Mouse (Mus musculus) adrenal gland, adult 2 months (tissue): ENCODE results near the gene Tmem258. TPM values are rescaled to one million over a fixed set of nuclear protein-coding genes. Genes with fewer than 3 reads are reported as not detected.

Source experiments
- DNase-seq: peaks from one replicate; pipeline ENCODE4 v3.0.0; 2021
- microRNA-seq, 2 experiments: library from miRNA; unstranded; fragments of <30 nt; microRNA quantifications; one replicate each; pipeline ENCODE4 v1.2.0; 2021
- polyA plus RNA-seq: library from polyadenylated mRNA; depleted of rRNA; stranded (reverse); fragments of >200 nt; gene quantifications from 2 replicates; pipeline ENCODE4 v1.2.3, GENCODE M21; 2012; rRNA removed
- total RNA-seq, 2 experiments: library from RNA; stranded (reverse); gene quantifications; 2 replicates each; pipeline ENCODE4 v1.2.3; 2021

Tmem258 gene
- total and polyA plus RNA-seq, 3 experiments = 98.2 to 185 (median 180) TPM

DNA sequence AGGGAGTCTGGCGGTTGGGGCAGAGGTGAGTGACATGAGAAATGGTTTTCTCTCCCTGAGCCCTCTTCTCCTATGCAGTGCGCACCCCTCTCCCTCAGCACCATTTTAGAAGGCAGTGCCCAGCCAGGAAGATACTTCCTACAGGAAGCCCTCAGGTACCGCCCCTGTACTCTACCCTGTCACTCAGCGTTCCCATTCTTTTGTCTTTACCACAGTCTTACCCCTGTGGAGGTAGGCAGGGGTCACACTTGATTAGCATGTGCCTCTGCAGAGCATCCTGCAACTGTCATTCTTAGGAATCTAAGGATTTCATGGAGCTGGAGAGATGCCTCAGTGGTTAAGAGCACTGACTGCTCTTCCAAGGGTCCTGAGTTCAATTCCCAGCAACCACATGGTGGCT, 19.7 kb downstream of the Tmem258 start:
- no peak for DNase-seq

DNA sequence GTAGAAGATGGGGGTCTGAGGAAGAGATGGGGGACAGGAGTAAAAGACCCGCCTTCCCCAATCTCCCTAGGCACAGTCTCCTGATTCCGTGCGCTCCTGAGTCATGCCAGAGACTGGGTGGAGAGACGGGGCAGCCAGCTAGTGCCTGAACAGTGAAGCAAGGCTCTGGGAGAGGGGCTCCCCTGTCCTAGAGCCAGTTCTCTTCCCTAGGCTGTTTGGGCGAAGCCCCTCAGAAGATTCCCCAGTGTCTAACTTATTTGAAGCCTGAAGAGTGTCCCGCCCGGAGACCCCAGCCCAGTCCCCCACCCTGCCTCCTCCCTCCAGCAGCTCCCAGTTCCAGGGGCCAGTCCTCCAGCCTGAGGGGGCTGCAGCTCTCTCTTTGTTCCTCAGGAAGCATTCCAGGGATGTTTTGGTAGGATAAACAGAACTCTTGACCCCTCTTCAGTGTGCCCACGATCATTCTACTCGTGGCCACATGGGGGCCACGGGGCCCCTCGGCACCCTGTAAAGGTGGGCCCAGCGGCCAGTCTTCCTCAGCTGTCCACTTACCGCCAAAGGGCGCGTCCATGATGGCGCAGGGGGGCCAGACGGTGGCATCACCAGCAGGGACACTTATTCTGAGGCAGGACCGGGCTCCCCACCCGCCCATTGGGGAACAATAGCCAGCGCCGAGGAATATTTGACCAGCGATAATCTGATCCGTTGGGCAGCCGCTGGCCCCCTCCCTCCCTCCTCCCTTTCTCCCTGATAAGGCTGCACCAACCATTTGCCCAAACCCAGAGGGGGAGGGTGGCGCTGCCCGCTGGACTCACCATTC, 21.0 kb downstream of the Tmem258 start:
- DNase-seq = no peak

DNA sequence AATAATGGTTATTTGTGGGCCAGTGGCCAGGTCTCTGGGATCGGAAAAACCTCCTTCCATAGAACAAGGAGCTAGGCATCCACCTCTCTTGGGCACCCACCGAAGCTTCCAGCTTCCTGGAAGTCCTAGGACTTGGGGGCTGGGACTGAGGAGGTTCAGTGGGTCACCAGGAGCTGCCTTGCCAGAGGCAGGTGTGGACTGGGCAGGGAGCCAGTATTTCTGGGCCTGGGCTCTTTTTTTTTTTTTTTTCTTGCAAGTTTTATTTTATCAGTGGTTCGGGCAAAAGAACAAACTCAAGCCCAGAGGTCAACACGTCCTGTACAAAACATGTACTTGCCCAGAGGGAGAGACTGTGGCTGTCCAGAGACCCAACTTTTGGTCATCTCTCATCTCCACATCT, 22.0 kb downstream of the Tmem258 start:
- DNase-seq = no peak

DNA sequence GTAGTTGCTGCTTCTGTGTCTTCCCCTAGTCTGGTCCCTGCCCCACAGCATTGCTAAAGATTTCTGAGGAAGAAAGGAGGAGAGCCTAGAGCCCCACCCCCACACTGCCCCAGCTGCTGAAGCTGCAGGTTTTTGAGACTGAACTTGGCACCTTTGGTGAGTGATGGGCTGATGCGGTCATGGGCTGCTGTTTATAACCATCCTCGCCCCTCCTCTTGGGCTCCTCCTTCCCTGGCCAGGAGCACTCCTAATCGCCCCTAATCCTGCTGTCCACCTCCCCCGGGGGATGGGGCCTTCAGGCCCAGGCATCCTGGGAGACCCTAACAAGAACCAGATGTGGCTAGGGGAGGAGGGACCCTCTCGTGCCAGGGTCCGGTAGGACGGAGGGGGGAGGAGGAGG, 27.2 kb downstream of the Tmem258 start:
- DNase-seq = no peak

DNA sequence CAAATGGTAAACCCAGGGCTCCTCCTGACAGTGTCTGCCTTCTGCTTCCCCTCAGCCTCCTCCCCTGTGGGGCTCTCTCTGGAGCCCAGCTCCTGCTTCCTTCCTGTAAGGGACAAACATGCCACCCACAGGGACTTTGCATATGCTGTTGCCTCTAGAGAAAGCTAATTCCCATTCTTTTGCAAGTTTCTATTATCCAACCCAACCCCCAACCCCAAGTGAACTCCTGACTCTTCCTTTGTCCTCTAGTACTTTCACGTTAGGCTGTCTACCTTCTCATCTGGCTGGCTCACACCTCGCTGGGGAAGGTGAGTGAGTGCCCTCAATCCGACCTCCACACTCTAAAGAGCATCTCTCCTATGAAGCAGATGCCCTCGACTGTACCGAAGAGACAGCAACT, 28.1 kb downstream of the Tmem258 start:
- DNase-seq = no peak

DNA sequence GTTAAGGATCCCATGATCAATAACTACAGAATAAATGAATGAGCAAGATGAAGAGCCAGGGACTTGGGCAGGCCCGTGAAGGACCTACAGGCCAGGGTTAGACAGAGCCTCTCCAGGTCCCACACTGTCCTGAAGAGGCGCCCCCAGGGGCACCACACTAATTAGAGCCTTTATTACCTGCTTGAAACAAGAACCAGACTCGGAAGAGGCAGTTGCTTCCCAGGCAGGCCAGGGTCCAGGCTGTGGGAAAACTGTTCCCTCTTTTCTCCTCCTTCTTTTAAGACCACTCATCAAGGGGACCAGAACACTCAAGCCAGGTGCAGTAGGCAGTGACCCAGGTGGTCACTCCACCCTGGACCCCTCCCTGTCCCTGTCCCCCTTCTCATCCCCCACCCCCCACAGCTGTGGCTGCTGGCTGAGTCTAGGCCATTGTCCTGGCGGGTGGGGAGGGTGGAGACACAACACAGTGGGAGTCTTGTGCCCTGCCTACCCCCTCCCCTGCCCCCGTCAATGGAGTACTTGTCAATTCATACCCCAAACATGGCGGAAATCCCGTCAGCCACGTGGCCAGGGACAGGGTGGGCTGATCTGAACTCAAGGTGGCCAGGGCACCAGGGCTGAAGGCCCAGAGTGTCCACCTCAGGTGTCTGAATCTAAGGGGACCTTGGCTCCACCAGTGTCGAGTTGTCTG, 28.7 kb downstream of the Tmem258 start:
- no peak for DNase-seq

DNA sequence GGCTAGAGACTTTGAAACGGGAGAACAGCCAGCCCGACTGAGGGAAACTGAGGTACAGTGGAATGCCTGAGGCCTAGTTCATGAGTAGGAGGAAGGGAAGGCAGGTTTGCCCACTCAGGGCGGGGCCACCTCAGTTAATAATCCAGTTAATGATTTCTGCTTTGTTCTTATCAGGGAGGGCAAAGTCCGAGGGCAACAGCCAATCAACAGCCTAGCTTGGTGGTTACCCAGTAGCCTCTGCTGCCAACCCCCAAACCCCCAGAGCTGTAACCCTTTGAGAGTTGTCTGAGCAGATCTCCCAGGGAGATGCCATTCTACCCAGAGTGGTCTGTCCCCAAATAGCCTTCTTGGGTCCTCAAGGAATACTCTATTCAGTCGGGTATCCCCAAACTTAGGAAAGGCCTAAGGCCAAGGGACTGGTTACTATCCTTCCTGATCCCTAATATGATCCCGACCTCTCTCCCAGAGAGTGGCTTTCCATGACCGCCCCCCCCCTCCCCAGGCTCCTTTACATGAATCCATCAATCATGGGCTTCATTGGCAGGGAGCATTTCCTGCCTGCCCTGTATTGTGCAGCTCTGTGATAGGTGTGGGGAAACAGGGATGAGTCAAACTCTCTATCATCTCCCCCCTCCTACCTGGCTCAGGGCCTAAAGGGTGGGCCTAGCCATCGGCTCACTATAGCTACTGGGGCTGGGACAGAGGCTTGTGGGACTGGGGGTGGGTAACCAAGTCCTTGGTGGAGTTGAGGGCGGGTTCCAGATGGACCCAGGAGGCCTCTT, 32.2 kb downstream of the Tmem258 start:
- no peak for DNase-seq

DNA sequence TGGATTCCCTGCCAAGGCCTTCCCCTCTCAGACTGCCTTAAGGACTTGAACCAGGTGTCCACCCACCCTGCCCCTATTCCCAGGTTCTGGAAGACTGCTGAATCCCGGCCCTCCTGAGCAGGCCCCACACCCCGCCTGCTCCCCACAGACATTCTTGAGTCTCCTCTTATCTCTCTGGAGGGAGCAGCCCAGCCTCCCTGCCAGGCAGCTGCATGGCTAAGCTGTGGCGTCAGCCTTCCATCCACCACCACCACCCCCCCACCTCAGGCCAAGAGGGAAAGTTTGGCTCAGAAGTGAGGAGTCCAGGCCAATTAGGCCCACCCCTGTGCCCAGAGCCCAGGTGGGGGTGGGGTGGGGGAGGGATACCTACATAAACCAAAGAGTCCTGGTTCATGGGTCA, 34.7 kb downstream of the Tmem258 start:
- no peak for DNase-seq

DNA sequence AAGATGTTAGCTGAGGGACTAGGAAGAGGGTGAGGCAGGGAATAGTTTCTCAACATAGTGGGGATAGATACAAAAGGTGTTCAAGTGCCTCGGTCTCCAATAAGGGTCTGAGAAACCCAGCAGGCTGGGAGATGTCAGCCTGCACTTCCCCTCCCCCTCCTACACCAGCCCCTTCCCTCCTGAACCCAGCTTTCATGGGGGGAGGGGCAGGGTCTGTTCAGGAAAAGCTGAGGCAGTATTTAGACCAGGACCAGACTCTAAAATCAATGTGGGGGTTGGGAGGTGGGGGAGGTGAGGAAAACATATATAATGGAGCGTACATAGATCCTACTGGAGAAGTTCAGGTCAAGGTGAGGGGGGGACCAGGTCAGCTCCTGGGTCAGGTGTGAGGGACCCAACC, 35.6 kb downstream of the Tmem258 start:
- DNase-seq = no peak

DNA sequence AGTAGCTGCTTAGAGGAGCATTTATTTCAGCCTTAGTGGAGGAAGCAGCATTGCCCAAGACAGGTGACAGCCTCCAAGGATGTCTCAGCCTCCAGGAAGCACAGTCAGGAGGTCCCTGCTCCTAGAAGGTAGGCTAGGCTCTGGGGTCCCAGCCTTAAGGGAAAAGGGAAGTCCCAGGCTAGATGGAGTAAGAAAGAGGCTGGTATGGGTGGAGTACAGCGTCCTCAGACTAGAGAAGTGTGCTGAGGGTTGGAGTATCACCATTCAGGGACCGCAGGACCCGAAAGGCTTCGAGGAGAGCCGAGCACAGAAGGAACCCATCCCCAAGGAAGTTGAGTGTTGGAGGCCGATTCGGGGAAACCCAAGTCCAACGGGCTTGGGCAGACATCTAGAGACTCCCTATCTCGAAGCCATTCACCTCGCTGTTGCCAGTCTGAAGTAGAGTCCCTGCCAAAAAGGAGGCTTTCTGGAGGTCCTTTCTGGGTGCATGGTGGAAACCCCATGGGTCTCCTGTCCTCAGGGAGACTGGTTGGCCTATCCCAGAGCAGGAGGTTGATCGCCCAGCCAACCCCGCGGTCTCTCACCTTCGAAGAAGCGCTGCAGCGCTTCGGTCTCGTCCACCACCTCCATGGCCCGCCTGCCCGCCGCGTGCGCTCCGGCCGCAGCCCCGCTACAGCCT, 36.3 kb downstream of the Tmem258 start:
- DNase-seq = no peak

DNA sequence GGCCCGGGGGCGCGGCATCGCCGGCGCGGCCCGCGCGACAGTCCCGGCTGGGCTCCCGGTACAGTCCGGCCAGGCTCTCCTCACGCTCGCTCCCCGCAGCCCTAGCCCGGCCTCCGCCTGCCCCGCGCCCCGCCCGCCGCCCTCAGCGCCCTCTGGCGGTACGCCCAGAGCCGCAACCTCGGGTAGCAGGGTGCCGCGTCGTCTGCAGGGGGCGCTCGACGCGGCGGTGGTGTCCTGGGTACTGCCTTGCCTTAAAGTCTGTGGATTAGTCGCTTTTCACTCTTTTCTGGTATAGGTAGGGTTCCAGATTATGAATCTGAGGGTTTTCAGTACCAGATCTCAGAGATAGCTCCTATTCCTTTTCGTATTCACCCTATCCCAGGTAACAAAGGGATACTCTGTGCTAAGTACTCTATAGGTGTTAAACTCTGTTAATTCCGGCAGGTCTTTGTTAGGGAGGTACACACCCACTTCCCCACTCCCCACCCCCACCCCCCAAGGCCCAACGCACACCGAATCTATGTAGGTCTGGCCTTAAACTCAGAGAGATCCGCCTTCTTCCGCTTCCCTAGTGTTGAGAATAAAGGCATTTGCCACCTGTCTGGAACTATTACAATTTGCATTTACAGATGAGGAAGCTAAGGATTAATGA, 37.0 kb downstream of the Tmem258 start, which contains the start of gene Myrf:
Gene Myrf (minus strand): TSS at position 95 of the 652 bp plus-strand sequence.
- peak; percentile 87 for DNase-seq

DNA sequence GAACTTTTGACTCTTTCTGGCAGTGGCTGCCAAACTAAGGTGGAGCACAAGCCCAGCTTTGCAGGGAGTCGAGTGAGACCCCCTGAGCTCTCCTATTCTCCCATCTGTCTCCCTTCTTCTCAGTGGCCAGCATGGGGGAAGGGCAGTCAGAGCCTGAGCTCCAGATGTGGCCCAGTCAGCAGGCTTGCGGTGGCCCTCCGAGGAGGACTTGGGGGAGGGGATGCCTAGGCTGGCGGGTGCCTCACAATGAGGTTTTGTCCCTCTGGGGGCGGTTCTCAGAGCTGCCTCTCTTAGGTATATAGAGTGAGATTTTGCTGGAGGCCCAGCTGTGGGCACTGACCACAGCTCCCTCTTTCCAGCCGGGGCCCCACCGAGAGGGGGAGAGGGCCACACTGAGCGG, 39.1 kb downstream of the Tmem258 start:
- DNase-seq = no peak

DNA sequence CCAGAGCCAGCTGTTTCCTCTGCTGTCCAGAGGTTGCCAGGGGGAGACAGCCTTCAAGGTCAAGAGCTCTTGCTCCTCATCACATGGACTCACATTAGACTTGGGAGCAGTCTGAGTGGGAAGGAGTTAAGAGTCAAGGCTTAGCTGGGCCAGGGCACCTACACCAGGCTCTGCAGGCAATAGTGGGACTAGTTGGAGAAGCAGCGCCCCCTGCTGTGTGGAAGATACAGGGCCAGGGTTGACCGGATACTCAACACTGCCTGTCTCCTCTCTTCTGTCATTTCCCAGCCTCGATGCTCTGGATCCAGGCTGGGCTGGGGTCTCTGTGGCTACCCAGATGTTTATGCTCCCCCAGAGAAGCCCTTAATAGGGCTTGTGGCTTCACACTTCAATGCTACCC, 40.4 kb downstream of the Tmem258 start:
- DNase-seq = peak; percentile 55

DNA sequence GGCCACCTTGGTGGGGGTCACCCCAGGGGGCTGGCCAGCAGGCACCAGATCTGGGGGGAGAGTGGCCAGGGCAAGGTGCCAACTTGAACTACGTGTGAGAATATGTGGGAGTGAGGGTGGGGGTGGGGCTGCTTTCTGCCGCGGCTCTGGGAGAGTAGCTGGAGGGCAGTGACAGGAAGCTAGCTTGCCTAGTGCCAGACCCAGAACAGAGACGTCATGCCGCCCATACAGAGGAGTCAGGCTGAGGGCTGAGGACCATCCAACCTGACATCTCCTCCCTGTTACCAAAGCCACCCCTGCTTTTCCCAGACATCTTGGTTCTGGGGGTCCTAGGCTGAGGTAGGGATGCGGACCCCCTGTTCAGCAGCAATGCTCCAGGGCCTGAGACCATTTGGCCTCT, 43.4 kb downstream of the Tmem258 start:
- DNase-seq = no peak

DNA sequence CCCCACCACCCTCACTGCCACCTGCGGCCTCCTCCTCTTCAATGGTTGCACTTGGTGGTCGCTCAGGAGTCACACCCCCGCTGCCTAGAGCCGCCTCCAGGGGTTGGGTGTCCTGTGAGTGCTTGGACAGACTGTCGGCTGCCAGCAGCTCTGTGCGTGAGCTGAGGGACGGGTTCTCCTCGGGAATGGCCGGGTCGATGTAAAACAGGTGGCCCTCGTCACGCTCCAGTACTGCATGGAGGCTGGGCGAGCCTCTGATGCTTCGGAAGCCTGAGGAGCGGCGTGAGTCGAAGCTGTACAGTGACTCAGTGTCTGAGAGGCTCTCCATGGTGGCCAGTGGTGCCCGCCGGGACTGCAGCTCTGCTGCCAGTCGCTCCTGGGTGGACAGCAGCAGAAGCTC, 44.3 kb downstream of the Tmem258 start:
- no peak for DNase-seq

Small RNAs within 50 kb of the gene (microRNA-seq; reads per million reads assigned to microRNA genes)
- 0.44 to 0.83 reads per million in 2 experiments for gene Mir6993

Other genes with a start within 250 kb of the Tmem258 start
- gene Fth1, start 223.4 kb upstream of the Tmem258 start, total RNA-seq = 1,000 to 10,000 TPM; 3,718 to 3,915 TPM
- 39,639 and 47,224 TPM in 2 replicates for gene Fth1, start 223.4 kb upstream of the Tmem258 start, polyA plus RNA-seq
- under 1 TPM; 0.17 to 0.62 TPM for gene Best1, start 202.4 kb upstream of the Tmem258 start, total RNA-seq
- gene Best1, start 202.4 kb upstream of the Tmem258 start, polyA plus RNA-seq = 0.16 and 0.46 TPM in 2 replicates
- 10 to 100 TPM in 1 of 2 experiments, 1 to 10 TPM in 1; 4.1 to 10.3 TPM for gene Rab3il1, start 202.3 kb upstream of the Tmem258 start, total RNA-seq
- 9.1 and 9.4 TPM in 2 replicates for gene Rab3il1, start 202.3 kb upstream of the Tmem258 start, polyA plus RNA-seq
- gene Fads3, start 162.4 kb upstream of the Tmem258 start, total RNA-seq = 10 to 100 TPM; 13.3 to 17.6 TPM
- gene Fads3, start 162.4 kb upstream of the Tmem258 start, polyA plus RNA-seq = 57.7 and 61.3 TPM in 2 replicates
- gene Fads2, start 102.3 kb upstream of the Tmem258 start, total RNA-seq = 1,000 to 10,000 TPM; 1,573 to 1,677 TPM
- 836 and 1,349 TPM in 2 replicates for gene Fads2, start 102.3 kb upstream of the Tmem258 start, polyA plus RNA-seq
- gene Fads1, start 21.1 kb upstream of the Tmem258 start, total RNA-seq = 1,000 to 10,000 TPM in 1 of 2 experiments, 100 to 1,000 TPM in 1; 745 to 1,239 TPM
- 203 and 332 TPM in 2 replicates for gene Fads1, start 21.1 kb upstream of the Tmem258 start, polyA plus RNA-seq
- gene Fen1, start 155 bp downstream of the Tmem258 start, total RNA-seq = 10 to 100 TPM in 1 of 2 experiments, 1 to 10 TPM in 1; 8.6 to 10.9 TPM
- gene Fen1, start 155 bp downstream of the Tmem258 start, polyA plus RNA-seq = 4.6 and 7.0 TPM in 2 replicates
- 1 to 10 TPM; 2.3 to 2.7 TPM for gene Myrf, start 36.7 kb downstream of the Tmem258 start, total RNA-seq
- 2.5 and 3.1 TPM in 2 replicates for gene Myrf, start 36.7 kb downstream of the Tmem258 start, polyA plus RNA-seq
- 1 to 10 TPM; 6.5 to 6.8 TPM for gene Dagla, start 100.9 kb downstream of the Tmem258 start, total RNA-seq
- gene Dagla, start 100.9 kb downstream of the Tmem258 start, polyA plus RNA-seq = 8.9 and 10.2 TPM in 2 replicates
- 10 to 100 TPM; 27.2 to 38.3 TPM for gene Syt7, start 185.1 kb downstream of the Tmem258 start, total RNA-seq
- 12.2 and 13.5 TPM in 2 replicates for gene Syt7, start 185.1 kb downstream of the Tmem258 start, polyA plus RNA-seq